Mouse (Mus musculus) neutrophil, adult 83 days (primary cell): ENCODE measurements around the gene Prkab1. TPM values are rescaled to one million over a fixed set of nuclear protein-coding genes. Genes with fewer than 3 reads are reported as not detected.

Experiments used
- total RNA-seq, 2 experiments: library from RNA; stranded (reverse); gene quantifications; one replicate each; pipeline ENCODE4 v1.2.4; 2023

Prkab1 gene
- total RNA-seq: 100 to 1,000 TPM; 203 to 206 TPM

GRCm38 (mm10) chr5:116024327-116024739 lies at the start of gene Prkab1:
TSS of gene Prkab1 (minus strand) at chr5:116024508.

Other genes with a start within 250 kb of the Prkab1 start
- 10 to 100 TPM; 67.3 to 68.7 TPM for gene Cit, start 179.2 kb downstream of the Prkab1 start, total RNA-seq
- not detected for gene Tmem233, start 58.7 kb upstream of the Prkab1 start, total RNA-seq